Mouse (Mus musculus): Measurements from ENCODE around the gene G3bp2. TPM values are rescaled to one million over a fixed set of nuclear protein-coding genes. Genes with fewer than 3 reads are reported as not detected.

G3bp2 gene
- total RNA-seq, 2 experiments from 2014 or later = 176 to 179 TPM

DNA sequence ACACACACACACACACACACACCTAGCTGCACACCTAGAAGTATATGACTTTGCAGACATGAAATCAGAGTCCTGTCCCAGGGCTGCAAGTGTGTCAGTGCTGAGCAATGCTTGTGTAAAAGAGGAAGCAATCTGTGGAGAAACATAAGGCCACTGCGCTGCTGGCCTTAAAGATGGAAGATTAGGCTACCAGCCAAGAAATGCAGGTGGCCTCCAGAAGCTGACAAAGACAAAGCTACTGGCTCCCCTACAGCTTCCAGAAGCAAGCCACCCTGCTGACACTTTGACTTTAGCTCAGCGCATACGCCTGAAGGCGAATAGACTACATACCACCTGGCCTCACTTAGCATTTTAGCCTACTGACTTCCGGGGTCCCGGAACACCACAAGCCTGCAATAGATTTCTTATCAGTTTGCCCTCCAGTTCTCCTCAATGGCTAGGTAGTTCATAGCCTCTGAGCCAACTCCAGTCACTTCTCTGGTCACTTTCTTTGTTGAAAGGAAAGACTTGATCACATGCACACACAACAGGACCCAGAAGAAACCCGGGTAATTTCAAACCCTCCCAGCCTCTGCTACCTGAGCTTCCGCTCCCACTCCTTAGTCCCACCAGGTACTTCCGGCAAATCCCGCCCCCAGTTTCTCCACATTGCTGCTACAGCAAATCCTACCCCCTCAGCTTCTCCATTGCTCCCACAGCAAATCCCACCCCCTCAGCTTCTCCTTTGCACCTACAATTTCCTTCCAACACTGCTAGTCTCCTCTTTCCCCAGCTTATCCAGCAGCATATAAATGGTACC lies 23.0 kb upstream of the G3bp2 start:
- peak; percentile 26 to 47 for DNase-seq (ENCODE audit: low spot score in 2 of 2)

DNA sequence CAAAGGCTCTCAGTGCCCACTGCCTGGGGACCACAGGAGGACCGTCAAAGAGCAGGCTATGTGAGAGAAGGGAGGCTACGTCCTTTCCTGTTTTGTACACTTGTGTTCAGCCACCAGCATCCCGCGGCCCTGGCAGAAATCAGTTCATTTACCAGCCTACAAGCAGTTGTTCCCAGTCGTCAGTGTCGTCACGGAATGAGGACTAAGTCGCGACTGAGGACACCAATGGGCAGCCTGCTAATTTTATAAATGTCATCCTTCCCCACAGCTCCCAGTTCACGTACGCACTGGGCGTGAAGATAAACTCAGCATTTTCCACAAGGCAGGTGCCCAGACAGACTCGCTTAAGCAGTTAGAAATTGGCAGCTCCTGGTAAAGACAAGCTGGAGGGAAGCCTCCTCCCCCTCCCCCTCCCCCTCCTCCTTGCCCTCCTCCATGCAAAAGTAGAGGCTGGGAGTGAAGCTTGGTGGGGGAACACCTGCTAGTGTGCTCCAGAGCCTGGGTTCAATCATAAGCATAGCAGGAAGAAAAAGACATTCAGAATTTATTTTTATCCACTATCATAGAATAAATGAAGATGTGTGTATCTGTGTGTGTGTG lies 20.4 kb upstream of the G3bp2 start:
- intact Hi-C loops (cut with DNase I) = no loop called here
- DNase-seq (ENCODE audit: low spot score in 2 of 2) = no peak

More for the DNA sequence above, 23.0 kb upstream of the G3bp2 start:
- intact Hi-C loops (cut with DNase I) = no loop called here

DNA sequence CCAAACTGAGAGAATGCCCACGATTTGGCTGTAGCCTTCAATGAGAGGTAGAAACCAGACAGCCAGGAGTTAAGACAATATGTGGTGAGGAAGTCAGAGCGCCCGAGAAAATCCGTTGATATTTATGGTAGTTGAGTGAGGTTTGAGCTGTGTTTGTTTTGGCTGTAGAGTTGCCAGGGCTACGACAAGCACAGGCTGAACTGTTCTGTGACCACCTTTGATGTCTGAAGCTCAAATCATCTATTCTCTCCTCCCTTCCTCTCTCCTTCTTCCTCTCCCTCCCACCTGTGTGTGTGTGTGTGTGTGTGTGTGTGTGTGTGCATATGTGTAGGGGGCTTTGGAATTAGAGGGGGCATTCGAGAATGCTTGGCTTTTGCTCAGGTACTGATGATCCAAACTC lies 19.5 kb upstream of the G3bp2 start:
- no peak for DNase-seq (ENCODE audit: low spot score in 2 of 2)
- intact Hi-C loops (cut with DNase I) = no loop called here

DNA sequence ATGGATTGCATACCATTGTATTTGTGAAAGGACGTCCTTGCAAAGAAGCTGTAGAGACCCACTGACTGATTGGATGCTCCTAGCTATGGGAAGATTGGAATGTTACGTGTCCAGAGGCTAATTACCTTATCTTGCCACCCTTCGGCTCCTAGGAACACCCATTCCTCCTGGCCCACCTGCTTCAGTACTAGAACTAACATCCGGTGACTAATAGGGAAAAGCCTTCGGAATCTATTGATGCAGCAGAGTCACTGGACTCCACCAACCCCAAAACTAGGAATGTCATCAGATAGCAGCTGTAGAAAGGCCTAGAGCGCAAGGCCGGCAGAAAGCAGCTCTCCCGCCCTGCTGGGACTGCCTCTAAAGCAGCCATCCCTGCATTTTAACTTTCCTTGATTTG lies 18.1 kb upstream of the G3bp2 start:
- intact Hi-C loops (cut with DNase I) = no loop called here
- no peak for DNase-seq (ENCODE audit: low spot score in 2 of 2)

DNA sequence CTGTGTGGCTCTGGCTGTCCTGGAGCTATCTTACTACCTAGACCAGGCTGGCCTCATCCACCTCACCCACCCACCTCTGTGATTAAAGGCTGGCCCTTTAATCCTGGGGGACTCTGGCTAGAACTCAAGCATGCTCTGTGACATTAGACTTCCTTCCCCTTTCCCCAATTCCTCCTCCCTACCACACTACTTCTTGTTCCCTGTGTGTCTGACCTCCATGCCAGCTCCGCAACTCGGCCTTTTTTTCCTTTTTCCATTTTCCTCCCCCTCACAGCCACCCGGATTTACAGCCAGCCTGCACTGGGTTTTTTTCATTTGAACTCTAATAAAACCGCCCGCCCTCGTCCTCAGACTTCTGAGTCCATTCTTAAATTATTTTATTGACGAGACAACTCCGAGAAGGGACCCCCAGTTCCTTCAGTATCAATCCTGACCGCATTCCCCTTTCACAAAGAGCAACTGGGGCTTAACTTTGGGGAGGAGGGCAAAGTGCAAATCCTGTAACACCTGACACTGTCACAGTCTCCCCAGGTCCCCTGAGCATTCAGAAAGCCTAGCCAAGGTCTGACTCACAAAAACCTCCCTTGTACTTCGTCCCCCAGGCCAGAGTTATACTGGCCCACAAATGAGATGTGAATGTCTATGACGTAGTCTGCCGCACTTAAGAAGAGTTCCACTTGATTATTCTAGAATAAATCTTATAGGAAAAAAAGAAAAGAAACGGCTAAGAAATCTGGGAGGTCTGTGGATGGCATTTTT lies 15.0 kb upstream of the G3bp2 start:
- intact Hi-C loops (cut with DNase I) = no loop called here

DNA sequence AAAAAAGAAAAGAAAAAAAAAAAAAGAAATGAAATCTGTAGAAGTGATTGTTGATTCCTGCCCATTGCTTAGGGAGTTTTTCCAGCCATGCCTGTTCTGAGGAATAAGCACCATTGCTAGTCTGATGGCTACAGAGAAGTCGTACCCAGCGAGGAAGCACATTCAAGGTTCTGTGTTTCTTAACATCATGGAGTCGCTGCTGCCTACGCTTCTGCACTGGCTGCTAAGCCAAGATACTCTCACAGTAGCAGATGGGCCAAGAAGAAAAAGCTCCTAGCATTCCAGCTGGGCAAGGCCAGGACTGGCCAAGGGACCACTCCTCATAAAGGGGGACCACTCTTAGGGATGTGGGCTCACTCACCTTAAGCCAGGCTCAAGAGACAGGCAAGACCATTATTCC lies 14.3 kb upstream of the G3bp2 start:
- DNase-seq (ENCODE audit: low spot score in 2 of 2) = no peak
- intact Hi-C loops (cut with DNase I) = no loop called here

More for the DNA sequence above, 15.0 kb upstream of the G3bp2 start:
- no peak for DNase-seq (ENCODE audit: low spot score in 2 of 2)

DNA sequence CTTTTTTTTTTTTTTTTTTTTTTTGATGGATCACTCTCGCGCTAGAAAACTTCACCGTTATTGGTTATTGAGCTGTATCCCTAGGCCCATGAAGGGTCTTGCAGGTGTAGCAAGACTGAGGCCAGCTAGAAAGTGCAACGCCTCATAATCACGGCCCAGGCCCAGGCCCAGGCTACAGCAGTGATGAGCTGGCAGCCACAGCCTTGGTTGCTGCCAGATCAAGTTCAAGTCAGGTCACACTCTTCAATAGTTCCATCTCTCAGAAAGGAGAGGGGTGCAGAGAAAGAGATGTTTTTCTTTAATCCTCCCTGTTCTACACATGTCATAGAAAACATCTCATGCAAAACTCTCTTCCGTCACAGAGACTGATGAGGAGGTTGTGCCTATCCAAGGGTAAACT lies 13.3 kb upstream of the G3bp2 start:
- intact Hi-C loops (cut with DNase I) = no loop called here
- DNase-seq (ENCODE audit: low spot score in 2 of 2) = no peak

DNA sequence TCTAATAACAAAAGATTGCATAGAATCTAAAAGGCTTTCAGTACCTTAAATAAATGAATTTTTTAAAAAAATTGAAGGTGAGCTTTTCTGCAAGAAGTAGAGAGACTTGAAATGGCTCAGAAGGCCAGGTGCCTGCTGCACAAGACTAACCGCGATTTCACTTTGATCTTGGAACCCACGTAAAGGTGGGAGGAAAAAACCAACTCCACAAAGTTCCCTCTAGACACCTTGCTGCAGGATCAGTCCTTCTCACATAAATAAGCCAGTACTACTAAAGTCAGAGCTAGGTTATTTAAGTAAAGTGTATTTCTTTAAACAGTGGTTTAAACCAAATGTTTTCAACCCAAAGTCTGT lies 10.5 kb upstream of the G3bp2 start:
- intact Hi-C loops (cut with DNase I) = no loop called here
- no peak for DNase-seq (ENCODE audit: low spot score in 2 of 2)

DNA sequence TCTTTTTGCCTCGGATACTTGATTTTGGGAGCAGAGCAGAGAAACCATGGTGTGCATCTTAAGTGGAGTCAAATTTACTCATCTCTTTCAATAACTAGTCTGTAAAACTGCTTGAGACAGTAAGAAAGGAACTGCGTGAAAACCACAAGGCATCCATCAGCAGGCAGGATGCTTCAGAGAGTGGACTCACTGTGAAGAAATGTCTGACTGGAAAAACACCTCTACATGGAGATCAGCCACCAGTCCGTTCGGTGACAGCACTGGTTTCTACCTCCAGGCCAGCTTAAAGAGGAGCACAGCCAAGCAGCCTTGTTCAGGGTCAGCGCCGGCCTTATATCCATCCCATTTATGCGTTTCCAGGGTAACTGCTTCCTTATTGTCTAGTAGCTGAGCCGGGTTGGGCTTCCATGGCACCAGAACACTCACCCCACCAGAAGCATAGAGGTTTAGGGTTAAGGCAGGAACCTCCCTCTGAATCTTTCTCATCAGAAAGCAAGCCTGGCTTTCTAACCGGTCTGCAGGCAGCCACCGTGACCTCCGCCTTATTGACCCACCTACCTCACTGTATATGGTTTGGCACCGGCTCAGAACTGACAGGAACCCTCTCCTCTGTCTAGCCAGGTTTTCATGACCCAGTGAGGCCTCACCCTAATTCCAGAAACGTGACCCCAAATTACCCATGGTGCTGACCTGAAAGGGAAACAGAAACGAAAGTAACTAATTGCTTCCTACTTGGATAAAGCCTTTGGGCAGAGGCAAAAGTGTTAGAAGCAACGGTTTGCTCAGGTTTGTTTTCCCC lies 9.9 kb upstream of the G3bp2 start:
- intact Hi-C loops (cut with DNase I) = no loop called here
- no peak for DNase-seq (ENCODE audit: low spot score in 2 of 2)

DNA sequence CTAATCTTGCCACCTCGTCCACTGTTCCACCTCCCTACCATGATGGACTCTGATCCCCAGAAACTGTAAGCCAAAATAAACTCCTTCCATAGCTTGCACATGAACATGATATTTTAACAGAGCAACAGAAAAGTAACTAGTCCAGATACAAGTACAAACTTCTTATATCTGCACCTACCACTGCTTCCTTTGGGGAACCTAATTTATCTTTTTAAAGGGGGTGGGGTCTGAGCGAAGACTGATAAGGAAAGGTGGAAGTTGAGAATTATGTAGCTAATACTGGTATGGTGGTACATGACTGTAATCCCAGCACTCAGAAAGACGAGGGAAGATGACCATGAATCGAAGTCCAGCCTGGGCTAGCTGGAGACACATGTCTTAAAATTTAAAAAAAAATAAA lies 4.0 kb upstream of the G3bp2 start:
- DNase-seq (ENCODE audit: low spot score in 2 of 2) = no peak
- intact Hi-C loops (cut with DNase I) = no loop called here

DNA sequence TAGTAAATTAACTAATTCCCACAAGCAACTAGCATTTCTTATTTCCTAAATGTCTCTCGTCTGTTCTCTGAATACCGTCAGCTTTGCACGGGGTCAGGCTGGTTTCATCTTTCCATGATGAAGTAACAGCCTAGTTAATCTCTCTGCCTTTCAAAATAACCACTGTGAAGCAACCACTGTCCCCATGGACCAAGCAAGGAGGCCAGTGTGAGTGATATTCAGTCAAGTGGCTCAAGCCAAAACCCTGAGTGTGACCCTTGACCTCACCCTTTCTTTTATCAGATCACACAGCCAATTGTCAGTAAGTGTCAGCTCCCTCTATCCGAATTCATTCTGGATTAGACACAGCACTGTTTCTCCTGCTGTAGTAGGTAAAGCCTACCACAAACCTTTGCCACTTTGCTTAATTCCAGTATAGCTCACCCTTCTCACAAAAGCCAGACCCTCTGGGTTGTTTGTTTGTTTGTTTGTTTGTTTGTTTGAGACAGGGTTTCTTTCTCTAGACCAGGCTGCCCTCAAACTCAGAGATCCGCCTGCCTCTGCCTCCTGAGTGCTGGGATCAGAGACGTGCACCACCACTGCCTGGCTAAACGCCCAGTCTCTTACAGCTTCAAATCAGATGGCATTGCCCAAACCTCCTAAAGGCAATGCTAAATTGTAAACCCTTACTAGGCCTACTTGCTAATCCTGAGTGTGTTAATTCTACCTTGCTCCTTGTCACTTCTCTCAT lies 2.5 kb upstream of the G3bp2 start:
- intact Hi-C loops (cut with DNase I) = no loop called here
- no peak for DNase-seq (ENCODE audit: low spot score in 2 of 2)

DNA sequence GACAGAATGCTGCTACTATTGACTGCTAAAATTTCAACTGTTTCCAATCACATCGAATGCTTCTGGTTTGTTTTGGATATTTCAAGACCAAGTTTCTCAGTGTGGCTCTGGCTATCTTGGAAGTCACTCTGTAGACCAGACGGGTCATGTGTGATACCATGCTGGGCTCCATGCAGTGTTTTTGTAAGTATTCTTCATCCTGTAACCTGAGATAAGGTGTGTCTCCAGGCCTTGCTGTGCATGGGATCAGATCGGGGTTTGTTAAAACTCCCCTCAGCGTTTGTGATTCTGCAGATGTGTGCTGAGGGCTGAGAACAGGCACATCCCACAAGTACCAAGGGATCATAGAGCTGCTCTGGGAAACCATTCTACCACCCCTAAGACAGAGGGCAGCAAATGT lies 1.7 kb upstream of the G3bp2 start:
- intact Hi-C loops (cut with DNase I) = no loop called here
- no peak for DNase-seq (ENCODE audit: low spot score in 2 of 2)

DNA sequence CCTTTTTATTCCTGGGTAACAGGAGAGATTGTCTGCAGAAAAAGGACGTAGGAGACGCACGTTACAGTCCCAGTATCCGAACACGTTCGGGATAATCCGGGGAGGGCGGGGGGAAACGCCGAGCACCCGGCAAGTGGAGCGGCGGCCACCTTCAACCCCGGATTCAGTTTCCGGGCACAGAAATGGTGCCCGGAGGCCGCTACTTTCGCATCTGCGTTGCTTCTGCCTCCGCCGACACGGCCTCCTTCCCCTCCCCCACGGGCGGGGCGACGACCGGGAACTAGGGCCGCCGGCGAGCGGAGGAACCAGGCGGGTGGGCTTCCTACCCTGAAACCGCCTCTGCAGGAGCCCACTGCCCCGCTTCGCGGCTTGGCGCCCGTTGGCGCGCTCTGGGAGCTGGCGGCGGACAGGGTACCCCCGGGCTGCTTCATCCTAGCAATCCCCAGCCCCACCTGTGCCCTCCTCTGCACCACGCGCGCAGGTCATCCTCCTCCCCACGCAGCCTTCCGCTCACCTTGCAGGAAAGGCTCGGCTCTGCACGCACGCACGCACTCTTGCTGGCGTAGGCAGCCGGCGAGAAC lies 608 bp downstream of the G3bp2 start:
- intact Hi-C loops (cut with DNase I) = loop anchor here (2.0 kb wide), 1 partner anchor 54 kb away; the partner anchor contains the start of gene Uso1
- DNase-seq (ENCODE audit: low spot score in 2 of 2) = peak; percentile 60 to 66

DNA sequence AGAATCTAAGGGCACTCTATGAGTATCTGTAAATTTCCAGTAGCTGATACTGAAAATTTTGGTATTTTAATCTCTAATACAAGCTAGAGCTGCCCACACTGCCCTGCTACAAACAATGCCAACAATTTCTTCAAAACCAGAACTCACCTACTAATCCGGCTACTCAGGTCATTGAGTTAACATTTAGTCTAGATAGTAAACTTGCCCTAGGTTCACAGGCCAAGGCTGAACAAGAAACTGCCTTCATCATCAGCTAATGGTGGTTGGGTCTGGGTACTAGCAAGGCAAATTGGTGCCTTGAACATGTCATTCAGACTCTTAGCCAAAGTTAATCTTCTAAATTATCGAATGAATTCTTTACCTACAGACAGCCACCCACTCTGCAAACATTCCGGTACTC lies 2.2 kb downstream of the G3bp2 start:
- intact Hi-C loops (cut with DNase I) = no loop called here
- no peak for DNase-seq (ENCODE audit: low spot score in 2 of 2)

DNA sequence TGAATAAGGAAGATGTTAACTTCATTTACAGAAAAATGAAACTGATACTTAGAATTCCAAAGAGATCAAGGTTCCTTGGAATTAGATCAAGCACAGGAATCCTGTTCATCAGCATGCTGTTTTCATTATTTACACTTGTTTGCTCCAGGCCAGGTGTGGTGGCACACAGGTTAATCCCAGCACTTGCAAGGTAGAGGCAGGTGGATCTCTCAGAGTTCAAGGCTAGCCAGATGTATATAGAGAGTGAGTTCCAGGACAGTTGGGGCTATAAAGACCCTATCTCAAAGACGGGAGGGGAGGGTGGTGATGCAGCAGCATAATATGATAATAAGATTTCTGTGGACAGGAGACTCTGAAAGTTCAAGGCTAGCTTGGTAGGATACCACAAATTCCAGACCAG lies 3.1 kb downstream of the G3bp2 start:
- no peak for DNase-seq (ENCODE audit: low spot score in 2 of 2)
- intact Hi-C loops (cut with DNase I) = no loop called here

DNA sequence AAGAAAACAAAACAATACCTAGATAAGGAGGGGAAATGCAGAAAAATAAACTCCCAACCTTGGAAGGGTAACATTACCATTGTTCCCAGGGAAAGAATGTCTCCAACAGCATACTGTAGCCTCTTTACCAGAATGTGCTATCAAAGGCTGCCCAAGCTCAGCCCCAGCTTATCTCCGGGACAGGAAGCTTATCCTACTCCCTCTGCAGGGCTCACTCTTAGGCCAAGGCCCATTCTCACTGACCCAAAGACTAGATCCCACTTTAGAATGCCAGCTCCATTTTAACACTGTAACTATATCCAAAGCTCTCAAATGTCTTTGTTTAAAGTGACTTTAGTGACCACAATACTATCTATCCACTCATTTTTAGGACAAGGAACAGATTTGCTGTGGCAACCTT lies 4.2 kb downstream of the G3bp2 start:
- intact Hi-C loops (cut with DNase I) = no loop called here
- DNase-seq (ENCODE audit: low spot score in 2 of 2) = no peak

DNA sequence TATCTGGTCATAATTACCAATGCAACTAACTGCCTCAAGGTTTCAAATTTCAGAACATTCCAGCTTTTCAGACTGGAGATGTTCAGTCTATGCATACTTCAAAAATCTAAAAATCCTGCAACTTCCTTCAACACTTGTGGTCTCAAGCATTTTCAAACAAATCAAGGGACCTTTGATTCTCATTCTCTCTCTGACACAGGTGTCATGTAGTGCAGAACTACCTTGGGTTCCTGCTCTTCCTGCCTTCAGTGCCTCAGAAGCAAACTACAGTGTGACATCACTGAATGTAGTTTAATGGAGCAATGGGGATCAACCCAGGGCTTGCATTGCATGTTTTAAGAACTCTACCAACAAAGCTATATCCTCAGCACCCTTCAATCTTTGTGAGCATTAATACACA lies 4.8 kb downstream of the G3bp2 start:
- intact Hi-C loops (cut with DNase I) = no loop called here
- no peak for DNase-seq (ENCODE audit: low spot score in 2 of 2)

DNA sequence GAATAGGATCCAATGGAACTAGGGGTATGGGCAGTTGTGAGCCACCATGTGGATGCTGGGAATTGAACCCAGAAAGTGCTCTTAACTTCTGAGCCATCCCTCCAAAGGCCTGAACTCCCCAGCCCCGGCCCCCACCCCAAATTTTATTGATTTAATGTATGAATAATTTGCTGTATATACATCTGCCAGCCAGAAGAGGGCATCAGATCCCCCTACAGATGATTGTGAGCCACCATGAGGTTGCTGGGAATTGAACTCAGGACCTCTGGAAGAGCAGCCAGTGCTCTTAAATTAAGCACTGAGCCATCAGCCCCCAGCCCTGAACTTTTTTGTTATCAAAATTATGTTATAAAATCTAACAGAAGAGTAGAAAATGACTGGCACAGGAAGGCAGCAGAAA lies 7.2 kb downstream of the G3bp2 start:
- DNase-seq (ENCODE audit: low spot score in 2 of 2) = no peak
- intact Hi-C loops (cut with DNase I) = no loop called here

DNA sequence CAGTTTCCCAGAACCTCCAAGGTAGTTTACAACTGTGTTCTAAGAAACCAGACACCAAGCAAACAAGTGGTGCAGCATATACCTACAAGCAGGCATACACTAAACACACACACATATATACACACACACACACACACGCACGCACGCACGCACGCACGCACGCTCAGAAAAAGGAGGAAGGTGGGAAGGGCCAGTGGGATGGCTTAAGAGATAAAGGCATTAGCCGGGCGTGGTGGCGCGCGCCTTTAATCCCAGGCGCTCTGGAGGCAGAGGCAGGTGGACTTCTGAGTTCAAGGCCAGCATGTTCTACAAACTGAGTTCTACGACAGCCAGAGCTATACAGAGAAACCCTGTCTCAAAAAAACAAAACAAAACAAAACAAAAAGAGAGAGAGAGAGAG lies 9.5 kb downstream of the G3bp2 start:
- intact Hi-C loops (cut with DNase I) = no loop called here
- DNase-seq (ENCODE audit: low spot score in 2 of 2) = no peak

Data from left cerebral cortex, postnatal 14 days (tissue).